Mouse (Mus musculus): Measurements from ENCODE around the gene Ttc3. TPM values are rescaled to one million over a fixed set of nuclear protein-coding genes. Genes with fewer than 3 reads are reported as not detected.

The Ttc3 gene
- total RNA-seq (2023): 66.1 to 82.6 TPM (median 75.6 TPM) in 4 replicates

DNA sequence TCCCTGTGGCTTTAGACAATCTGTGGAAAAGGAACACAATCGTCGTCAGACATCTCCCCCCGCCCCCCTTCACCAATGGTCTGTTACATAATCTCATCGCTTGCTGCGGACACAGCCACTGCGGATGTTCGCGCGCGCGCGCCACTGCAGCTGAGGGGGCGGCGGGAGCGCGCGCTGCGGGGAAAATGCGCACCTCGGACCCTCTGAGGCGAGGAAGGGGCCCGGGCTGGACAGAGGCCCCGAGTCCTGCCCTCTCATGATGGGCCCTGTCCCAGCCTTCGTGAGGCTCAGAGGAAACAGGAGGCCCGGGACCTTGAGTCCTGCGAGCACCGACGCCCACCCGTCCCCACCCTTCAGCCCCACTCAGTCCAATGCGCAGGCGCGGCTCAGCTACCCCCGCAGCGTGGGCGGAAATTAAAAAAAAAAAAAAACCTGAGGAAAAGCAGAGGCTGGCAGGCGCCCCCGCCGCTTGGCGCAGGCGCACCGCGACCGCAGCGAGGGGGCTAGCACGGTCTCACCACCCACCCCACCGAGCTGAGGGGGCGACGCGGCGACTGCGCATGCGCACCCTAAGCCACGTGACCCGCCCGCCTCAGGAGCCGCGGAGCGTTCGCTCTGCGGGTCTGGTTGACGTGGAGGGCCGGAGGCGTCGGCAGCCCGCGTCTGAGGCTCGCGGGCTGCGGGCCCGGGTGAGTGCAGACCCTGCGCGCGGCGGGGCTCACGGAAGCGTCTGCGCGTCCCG lies at the start of gene Ttc3:
Ttc3 (plus strand) TSS at position 446 of the 742 bp plus-strand sequence.

DNA sequence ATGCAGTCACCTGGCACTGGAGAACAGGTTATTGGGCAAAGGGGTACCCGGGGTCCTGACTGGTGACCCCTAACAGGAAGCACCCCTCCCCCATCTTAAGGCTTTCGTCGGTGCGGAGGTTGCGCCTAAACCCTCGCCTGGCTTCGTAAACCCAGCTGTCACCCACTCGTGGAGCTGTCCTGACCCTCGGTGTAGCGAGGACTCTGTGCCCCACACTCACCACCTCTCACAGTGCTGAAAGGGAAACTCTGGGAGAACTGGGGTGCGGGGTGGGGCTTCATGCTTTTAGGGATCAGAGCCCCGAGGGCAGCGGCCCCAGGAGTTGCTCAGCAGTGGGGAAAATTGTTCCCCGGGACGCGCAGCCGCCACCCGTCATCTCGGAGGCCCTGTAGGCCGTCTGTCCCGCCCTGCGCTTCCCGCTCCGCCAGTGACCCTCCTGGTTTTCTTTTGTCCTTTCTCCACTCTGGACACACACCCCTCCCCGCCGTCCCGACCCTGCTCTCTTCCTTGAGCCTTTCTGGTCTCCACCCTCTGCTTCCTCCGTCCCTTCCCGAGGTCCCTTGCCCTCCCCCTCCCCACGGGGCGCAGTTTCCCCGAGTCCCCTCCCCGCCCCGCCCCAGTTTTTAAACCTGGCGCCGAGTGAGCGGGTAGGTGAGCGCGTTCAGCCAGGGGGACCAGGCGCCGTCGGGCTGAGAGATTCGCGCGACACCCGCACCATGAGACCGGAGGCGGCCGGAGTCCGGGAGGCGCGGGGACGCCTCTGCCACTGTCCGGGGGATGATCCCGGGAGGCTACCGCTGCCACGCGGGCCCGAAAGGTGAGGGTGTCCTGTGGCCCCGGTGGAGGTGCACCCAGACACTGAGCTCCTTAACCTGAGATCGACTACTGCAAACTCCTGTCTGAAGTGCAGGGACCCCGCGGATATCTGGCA lies 42.4 kb upstream of the Ttc3 start, which contains the start of gene Ripply3:
Ripply3 (plus strand) TSS at position 640 of the 931 bp plus-strand sequence.

DNA sequence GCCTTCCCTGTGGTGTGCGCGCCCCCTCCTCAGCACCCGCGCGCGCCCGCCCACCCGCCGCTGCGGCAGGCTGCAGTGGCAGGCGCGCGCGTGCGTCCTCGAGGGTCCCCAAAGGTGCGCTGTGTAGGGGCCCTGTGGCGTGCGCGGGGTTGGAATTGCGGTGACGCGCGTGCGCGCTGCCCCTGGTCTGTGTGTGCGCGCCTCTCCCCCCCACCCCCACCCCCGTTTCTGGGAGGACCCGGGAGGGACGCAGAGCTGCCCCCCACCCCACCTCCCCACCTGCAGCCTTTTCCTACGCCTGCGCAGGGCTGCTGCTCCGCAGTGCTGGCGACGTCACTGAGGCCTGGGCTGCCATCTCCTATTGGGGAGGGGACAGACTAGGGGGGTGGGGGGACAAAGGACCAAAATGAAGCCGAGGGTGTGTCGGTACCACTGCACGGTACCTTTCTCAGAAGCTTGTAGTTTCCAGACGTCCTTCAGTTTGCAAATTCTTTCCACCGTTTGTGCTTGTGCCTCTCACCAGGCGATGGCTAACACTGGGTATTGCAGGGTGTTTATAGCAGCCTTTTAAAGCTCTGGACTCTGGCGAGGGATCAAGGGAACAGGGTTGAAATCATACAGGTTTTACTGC lies 998 bp downstream of the Ttc3 start, which contains the start of gene Pigp:
Pigp (minus strand) TSS at position 542 of the 631 bp plus-strand sequence.

Other genes with a start within 250 kb of the Ttc3 start
- gene Hlcs, start 57.0 kb upstream of the Ttc3 start, total RNA-seq (2023): 45.4 to 57.2 TPM (median 51.3 TPM) in 4 replicates
- gene Ripply3, start 42.2 kb upstream of the Ttc3 start, total RNA-seq (2023): not detected in 4 replicates
- 24.7 to 32.1 TPM (median 28.9 TPM) in 4 replicates for gene Pigp, start 1.2 kb downstream of the Ttc3 start, total RNA-seq (2023)
- 23.7 to 34.2 TPM (median 28.0 TPM) in 4 replicates for gene Vps26c, start 156.2 kb downstream of the Ttc3 start, total RNA-seq (2023)
- 133 to 147 TPM (median 141 TPM) in 4 replicates for gene Dyrk1a, start 199.4 kb downstream of the Ttc3 start, total RNA-seq (2023)